Mouse (Mus musculus): Measurements from ENCODE around the gene S100a7a. TPM values are rescaled to one million over a fixed set of nuclear protein-coding genes. Genes with fewer than 3 reads are reported as not detected.

Gene S100a7a
- polyA plus RNA-seq (2011; ENCODE audit: insufficient read depth, insufficient read length, low replicate concordance, missing spikeins): 1.0 TPM in 1 of 2 replicates, not detected in the other

DNA sequence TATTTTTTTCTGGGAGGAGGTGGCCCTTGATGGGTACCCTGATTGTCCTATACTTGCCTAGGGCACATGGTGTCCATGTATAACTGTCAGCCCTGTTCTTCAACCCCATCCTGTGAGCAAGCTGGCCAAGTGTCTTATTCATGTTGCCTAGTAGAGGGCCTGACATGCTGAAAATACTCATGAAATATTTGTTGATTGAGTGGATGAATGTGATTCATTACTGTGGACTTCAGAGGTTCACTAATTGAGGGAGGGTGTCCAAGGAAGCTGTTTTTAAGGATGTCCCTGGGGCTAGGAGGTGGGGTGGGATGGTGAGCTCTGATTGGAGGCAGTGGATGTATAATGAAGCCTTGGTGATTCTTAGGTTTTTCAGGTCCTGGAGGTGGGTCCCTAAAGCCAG, at the start of gene S100a7a:
Gene S100a7a, plus strand, starts transcription at position 301 of the 400 bp plus-strand sequence.
- H3K4me3 ChIP-seq (replicated peaks; ENCODE audit: control insufficient read depth, low read depth, low read length): no peak within 1 kb of the TSS
- no peak within 1 kb of the TSS for H3K27ac ChIP-seq (ENCODE audit: control insufficient read depth, insufficient read depth, low read depth, low read length, poor library complexity)
- no peaks in the 10 kb centered on the region; the same call in 1 of the 2 replicates for H3K4me1 ChIP-seq (ENCODE audit: control insufficient read depth, insufficient read depth, low read length)
- no peak for TF ChIP-seq POLR2A (IDR thresholded peaks at IDR 0.05; ENCODE audit: borderline replicate concordance, control insufficient read depth, low read depth, low read length)
- no peak for TF ChIP-seq CTCF (IDR thresholded peaks at IDR 0.05; ENCODE audit: control insufficient read depth, insufficient read depth, low read length)

DNA sequence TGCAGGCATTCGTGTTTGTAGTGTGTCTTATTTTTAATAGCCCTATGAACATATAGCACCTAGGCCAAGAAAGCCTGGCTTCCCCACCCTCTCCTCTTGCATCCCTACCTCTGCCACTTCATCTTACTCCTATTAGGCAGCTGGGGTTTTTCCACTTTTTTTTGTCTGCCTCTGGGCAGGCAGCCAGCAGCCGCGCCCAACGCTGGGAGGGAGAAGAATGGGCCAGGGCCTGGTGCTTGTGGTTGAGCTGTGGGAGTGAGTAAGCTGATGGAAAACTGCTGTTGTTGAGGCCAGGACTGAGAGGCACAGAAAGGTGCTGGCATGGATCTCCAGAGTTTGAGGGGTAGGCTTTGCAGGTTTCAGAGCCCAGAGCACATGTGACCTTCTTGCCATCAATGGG, 49.4 kb upstream of the S100a7a start:
- Histone ChIP-seq H3K4me1 (ENCODE audit: control insufficient read depth, insufficient read depth, low read length) (peaks cover 6% of the 10 kb centered on the region), H3K4me3 (replicated peaks; ENCODE audit: control insufficient read depth, low read depth, low read length) (peak overlapping the region; percentile 9), H3K27ac (ENCODE audit: control insufficient read depth, insufficient read depth, low read depth, low read length, poor library complexity) (no peak overlapping the region)
- TF ChIP-seq CTCF (IDR thresholded peaks at IDR 0.05; ENCODE audit: control insufficient read depth, insufficient read depth, low read length) (no peak), POLR2A (IDR thresholded peaks at IDR 0.05; ENCODE audit: borderline replicate concordance, control insufficient read depth, low read depth, low read length) (no peak)
- WGBS: 19% methylated on average over 4 of the region's 4 CpGs

DNA sequence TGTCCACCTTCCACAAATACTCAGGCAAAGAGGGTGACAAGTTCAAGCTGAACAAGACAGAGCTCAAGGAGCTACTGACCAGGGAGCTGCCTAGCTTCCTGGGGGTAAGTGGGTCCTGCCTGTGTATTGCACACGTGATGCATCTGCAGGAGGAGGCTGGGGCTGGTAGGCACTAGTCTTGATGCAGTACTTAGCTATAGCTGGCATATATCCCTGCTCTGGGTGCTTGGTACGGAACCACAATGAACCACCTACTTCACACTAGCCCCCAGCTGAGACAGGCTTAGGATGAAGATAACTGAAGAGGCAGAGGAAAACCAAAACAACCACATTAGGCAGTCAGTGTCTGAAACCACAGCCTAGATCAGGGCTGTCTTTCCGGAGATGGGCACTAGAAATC, 48.8 kb upstream of the S100a7a start:
- no peak for TF ChIP-seq POLR2A (IDR thresholded peaks at IDR 0.05; ENCODE audit: borderline replicate concordance, control insufficient read depth, low read depth, low read length)
- TF ChIP-seq CTCF (IDR thresholded peaks at IDR 0.05; ENCODE audit: control insufficient read depth, insufficient read depth, low read length): no peak
- H3K27ac ChIP-seq (ENCODE audit: control insufficient read depth, insufficient read depth, low read depth, low read length, poor library complexity): no peak overlapping the region
- H3K4me1 ChIP-seq (ENCODE audit: control insufficient read depth, insufficient read depth, low read length): peaks cover 6% of the 10 kb centered on the region
- H3K4me3 ChIP-seq (replicated peaks; ENCODE audit: control insufficient read depth, low read depth, low read length): no peak overlapping the region
- 17% methylated on average over 3 of the region's 3 CpGs for WGBS

DNA sequence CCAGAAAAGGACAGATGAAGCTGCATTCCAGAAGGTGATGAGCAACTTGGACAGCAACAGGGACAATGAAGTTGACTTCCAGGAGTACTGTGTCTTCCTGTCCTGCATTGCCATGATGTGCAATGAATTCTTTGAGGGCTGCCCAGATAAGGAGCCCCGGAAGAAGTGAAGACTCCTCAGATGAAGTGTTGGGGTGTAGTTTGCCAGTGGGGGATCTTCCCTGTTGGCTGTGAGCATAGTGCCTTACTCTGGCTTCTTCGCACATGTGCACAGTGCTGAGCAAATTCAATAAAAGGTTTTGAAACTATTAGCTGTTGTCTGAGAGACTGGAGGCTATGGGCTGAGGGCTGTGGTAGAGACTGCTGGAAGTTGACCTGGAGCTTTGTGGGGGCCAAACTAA, 48.1 kb upstream of the S100a7a start:
- Histone ChIP-seq H3K4me3 (replicated peaks; ENCODE audit: control insufficient read depth, low read depth, low read length) (no peak overlapping the region), H3K27ac (ENCODE audit: control insufficient read depth, insufficient read depth, low read depth, low read length, poor library complexity) (no peak overlapping the region), H3K4me1 (ENCODE audit: control insufficient read depth, insufficient read depth, low read length) (peaks cover 6% of the 10 kb centered on the region)
- no peak for TF ChIP-seq CTCF (IDR thresholded peaks at IDR 0.05; ENCODE audit: control insufficient read depth, insufficient read depth, low read length)
- no peak for TF ChIP-seq POLR2A (IDR thresholded peaks at IDR 0.05; ENCODE audit: borderline replicate concordance, control insufficient read depth, low read depth, low read length)
- WGBS: 71% methylated on average over 2 of the region's 2 CpGs

DNA sequence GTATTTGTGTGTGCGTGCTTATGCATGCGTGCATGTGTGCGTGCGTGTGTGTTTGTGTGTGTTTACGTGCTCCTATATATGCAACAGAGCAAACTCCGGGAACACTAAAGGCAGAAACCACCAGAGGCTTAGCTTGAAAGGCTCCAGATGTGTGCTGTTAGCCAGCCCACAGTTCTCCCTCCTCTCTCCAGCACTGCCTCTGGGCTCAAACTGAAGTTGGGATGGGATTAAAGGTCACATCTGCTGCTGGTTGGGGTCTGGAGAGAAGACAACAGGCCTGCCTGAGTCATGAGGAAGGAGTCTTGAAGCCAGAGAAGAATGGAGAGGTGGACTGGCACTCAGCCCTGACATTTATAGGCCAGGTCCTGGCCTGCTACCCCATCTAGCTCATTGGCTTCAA, 47.6 kb upstream of the S100a7a start:
- peaks cover 6% of the 10 kb centered on the region for H3K4me1 ChIP-seq (ENCODE audit: control insufficient read depth, insufficient read depth, low read length)

DNA sequence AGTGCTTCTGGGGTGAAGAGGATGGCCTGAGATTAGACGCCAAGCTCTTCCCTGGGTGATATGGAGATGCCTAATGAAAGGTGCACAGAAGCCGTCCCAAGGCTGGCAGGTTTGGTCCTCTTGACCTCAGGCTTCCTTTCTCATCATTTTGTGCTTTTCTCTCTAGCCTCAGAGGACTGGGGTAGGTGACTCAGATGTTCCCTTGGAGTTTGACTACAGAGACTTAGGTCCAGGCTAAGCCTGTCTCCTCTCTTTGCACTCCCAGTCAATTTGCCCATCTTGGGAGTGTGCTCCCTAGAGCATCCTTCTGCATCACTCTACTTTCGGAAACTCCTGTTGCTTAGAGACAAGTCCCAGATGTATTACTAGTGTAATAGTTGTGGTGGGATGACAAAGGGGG, 46.5 kb upstream of the S100a7a start:
- Histone ChIP-seq H3K4me1 (ENCODE audit: control insufficient read depth, insufficient read depth, low read length) (peaks cover 6% of the 10 kb centered on the region), H3K4me3 (replicated peaks; ENCODE audit: control insufficient read depth, low read depth, low read length) (no peak overlapping the region), H3K27ac (ENCODE audit: control insufficient read depth, insufficient read depth, low read depth, low read length, poor library complexity) (no peak overlapping the region)
- WGBS: 82% methylated on average over 3 of the region's 3 CpGs
- TF ChIP-seq CTCF (IDR thresholded peaks at IDR 0.05; ENCODE audit: control insufficient read depth, insufficient read depth, low read length) (no peak), POLR2A (IDR thresholded peaks at IDR 0.05; ENCODE audit: borderline replicate concordance, control insufficient read depth, low read depth, low read length) (no peak)

More for the DNA sequence above, 47.6 kb upstream of the S100a7a start:
- Histone ChIP-seq H3K4me3 (replicated peaks; ENCODE audit: control insufficient read depth, low read depth, low read length) (no peak overlapping the region), H3K27ac (ENCODE audit: control insufficient read depth, insufficient read depth, low read depth, low read length, poor library complexity) (no peak overlapping the region)
- 86% methylated on average over 6 of the region's 6 CpGs for WGBS
- TF ChIP-seq POLR2A (IDR thresholded peaks at IDR 0.05; ENCODE audit: borderline replicate concordance, control insufficient read depth, low read depth, low read length) (no peak), CTCF (IDR thresholded peaks at IDR 0.05; ENCODE audit: control insufficient read depth, insufficient read depth, low read length) (no peak)

DNA sequence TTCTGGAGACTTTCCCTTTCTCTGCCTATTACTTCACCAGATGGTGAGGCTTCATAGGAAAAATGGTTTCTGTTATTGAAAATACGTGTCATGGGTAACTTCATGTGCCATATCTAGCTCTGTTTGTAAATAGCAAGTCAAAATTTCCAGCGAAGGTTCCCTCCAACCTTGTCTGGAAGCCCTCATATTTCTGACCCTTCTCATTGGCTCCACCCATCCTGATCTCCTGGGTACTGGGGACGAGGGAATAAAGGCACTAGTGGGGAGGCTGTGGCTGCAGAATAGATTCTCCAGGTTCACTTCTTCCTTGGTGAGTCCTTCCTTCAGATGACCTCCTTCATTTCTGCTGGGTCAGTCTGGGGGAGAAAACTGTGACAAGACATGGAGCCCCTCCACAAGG, 45.6 kb upstream of the S100a7a start, which contains the start of gene S100a5:
Gene S100a5, plus strand, starts transcription at position 301 of the 400 bp plus-strand sequence.
- H3K4me1 ChIP-seq (ENCODE audit: control insufficient read depth, insufficient read depth, low read length): peaks cover 6% of the 10 kb centered on the region
- no peak within 1 kb of the TSS for H3K27ac ChIP-seq (ENCODE audit: control insufficient read depth, insufficient read depth, low read depth, low read length, poor library complexity)
- WGBS: 52% methylated on average over 3 of the region's 3 CpGs
- no peak within 1 kb of the TSS for H3K4me3 ChIP-seq (replicated peaks; ENCODE audit: control insufficient read depth, low read depth, low read length)
- TF ChIP-seq CTCF (IDR thresholded peaks at IDR 0.05; ENCODE audit: control insufficient read depth, insufficient read depth, low read length) (no peak), POLR2A (IDR thresholded peaks at IDR 0.05; ENCODE audit: borderline replicate concordance, control insufficient read depth, low read depth, low read length) (no peak)

DNA sequence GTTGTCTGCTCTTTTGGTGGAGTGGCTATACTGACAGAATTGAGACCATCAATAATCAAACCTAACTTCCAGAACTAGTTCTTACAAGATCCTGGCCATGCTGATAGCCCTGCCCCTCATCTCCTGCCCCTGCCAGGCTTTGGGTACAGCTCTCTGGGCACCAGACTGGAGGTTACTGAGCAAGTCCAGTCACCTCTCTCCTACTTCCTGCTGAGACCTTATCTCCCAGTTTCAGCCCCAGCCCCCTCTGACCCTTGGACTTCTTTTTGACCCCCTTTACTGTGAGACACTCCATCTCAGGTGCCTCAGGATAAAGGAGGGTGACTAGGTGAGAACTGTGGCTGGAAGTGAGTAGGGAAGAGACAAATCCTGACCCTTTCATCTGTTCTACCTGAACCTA, 44.7 kb upstream of the S100a7a start:
- Histone ChIP-seq H3K27ac (ENCODE audit: control insufficient read depth, insufficient read depth, low read depth, low read length, poor library complexity) (no peak overlapping the region), H3K4me1 (ENCODE audit: control insufficient read depth, insufficient read depth, low read length) (peaks cover 4% of the 10 kb centered on the region)

DNA sequence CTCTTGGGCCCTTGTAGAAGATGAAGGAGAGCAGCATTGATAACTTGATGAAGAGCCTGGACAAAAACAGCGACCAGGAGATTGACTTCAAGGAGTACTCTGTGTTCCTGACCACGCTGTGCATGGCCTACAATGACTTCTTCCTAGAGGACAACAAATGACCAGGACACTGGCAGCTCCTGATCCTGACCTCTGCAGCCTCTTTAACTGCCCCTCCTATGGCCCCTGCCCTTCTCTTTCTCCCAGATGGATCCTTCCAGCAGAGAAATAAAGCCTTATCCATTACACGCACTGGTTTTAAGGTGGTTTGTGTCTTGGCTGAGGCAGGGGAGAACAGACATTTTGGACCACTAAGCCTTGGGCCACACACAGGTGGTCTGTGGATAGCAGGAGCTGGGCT, 42.3 kb upstream of the S100a7a start:
- peaks cover 5% of the 10 kb centered on the region for H3K4me1 ChIP-seq (ENCODE audit: control insufficient read depth, insufficient read depth, low read length)
- peak overlapping the region; percentile 72 for H3K27ac ChIP-seq (ENCODE audit: control insufficient read depth, insufficient read depth, low read depth, low read length, poor library complexity)
- 84% methylated on average over 3 of the region's 3 CpGs for WGBS
- no peak overlapping the region for H3K4me3 ChIP-seq (replicated peaks; ENCODE audit: control insufficient read depth, low read depth, low read length)
- TF ChIP-seq POLR2A (IDR thresholded peaks at IDR 0.05; ENCODE audit: borderline replicate concordance, control insufficient read depth, low read depth, low read length): no peak
- TF ChIP-seq CTCF (IDR thresholded peaks at IDR 0.05; ENCODE audit: control insufficient read depth, insufficient read depth, low read length): no peak

More for the DNA sequence above, 44.7 kb upstream of the S100a7a start:
- TF ChIP-seq POLR2A (IDR thresholded peaks at IDR 0.05; ENCODE audit: borderline replicate concordance, control insufficient read depth, low read depth, low read length) (no peak), CTCF (IDR thresholded peaks at IDR 0.05; ENCODE audit: control insufficient read depth, insufficient read depth, low read length) (no peak)
- no peak overlapping the region for H3K4me3 ChIP-seq (replicated peaks; ENCODE audit: control insufficient read depth, low read depth, low read length)

All from bone marrow, adult 2 months (tissue).